Mouse (Mus musculus) spleen, adult 2 months (tissue): ENCODE data around the gene Top1.

Experiments used
- CTCF ChIP-seq: fragments of 200-500 bp; IDR thresholded peaks from 2 replicates; pipeline ENCODE4 v1.5.1; 2011; ENCODE audit warnings: mild to moderate bottlenecking, inconsistent platforms; ENCODE audit not compliant: insufficient read depth, insufficient read length, insufficient replicate concordance; ENCODE audit errors: extremely low read depth
- POLR2A ChIP-seq: fragments of 200-500 bp; IDR thresholded peaks from 2 replicates; pipeline ENCODE4 v1.6.1; 2011; ENCODE audit warnings: low read depth, low read length, inconsistent platforms

DNA sequence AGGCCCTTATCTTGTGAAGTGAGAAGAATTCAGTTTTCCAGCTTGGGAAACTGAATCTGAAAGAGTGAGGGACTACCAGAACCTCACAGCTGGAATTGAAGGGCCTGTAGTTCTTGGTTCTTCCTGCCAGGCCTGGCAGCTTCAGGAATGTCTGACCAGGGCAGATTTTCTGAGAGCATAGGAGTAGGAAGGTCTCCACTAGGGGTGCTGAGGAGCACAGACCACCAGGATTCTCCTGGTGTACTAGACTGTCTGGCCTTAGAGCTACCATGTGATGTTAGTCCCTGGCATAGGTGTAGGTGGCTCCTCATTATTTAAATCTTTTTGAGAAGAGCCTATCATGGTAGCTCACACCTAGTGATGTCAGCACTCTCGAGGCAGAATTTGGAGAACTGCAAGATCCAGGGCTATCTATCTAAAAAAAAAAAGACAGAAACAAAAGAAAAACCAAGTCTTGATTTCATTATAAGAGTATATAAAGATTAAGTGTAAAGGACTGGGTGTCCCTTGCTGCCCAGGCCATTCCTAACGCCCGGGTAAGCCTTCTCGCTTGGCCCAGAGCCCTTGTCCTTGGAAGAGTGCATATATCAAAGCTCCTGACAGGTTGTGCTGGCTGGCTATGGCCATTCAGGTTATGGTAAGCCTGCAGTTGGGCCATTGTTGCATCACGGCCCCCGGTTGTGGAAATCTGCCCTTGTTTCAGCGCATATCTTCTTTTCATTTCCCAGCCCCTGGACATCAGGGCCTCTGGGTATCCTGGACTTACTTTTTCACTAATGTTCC, 98.5 kb downstream of the Top1 start:
- no peak for TF ChIP-seq POLR2A
- peak; percentile 12; the same call in 1 of the 2 replicates for TF ChIP-seq CTCF
